Mouse (Mus musculus): ENCODE data around the gene Spag7.
A peak's percentile ranks its signal among the peaks of the same experiment; 100 is the strongest.

Spag7 gene

GRCm38 (mm10) chr11:70668771-70669505 is at the start of gene Spag7:
Gene Spag7 (minus strand): TSS chr11:70669416.
- DNase-seq = peak; percentile 90

GRCm38 (mm10) chr11:70718481-70718880 is 49.3 kb upstream of the Spag7 start:
- no peak for DNase-seq

- no peak for DNase-seq
These were observed 46.6 kb upstream of the Spag7 start for GRCm38 (mm10) chr11:70715832-70716231.

GRCm38 (mm10) chr11:70713222-70713621 is 44.0 kb upstream of the Spag7 start:
- DNase-seq = no peak

GRCm38 (mm10) chr11:70711026-70711425 is 41.8 kb upstream of the Spag7 start:
- DNase-seq = no peak

GRCm38 (mm10) chr11:70706127-70706526 is 36.9 kb upstream of the Spag7 start:
- DNase-seq = no peak

- DNase-seq = no peak
These were observed 33.6 kb upstream of the Spag7 start for GRCm38 (mm10) chr11:70702781-70703180.

GRCm38 (mm10) chr11:70701984-70702733 is 32.9 kb upstream of the Spag7 start:
- DNase-seq = no peak

GRCm38 (mm10) chr11:70701221-70701955 is 32.2 kb upstream of the Spag7 start:
- DNase-seq = no peak

GRCm38 (mm10) chr11:70700613-70701012 is 31.4 kb upstream of the Spag7 start:
- DNase-seq = peak; percentile 46

GRCm38 (mm10) chr11:70699722-70700556 is 30.7 kb upstream of the Spag7 start, which contains the start of the genes Inca1 and Kif1c:
Gene Inca1 (minus strand): TSS chr11:70700155.
Gene Kif1c (plus strand): TSS chr11:70700548.
- DNase-seq = peak; percentile 96

GRCm38 (mm10) chr11:70699051-70699450 is 29.8 kb upstream of the Spag7 start:
- no peak for DNase-seq

GRCm38 (mm10) chr11:70697376-70697775 is 28.2 kb upstream of the Spag7 start:
- DNase-seq = no peak

GRCm38 (mm10) chr11:70693504-70693903 is 24.3 kb upstream of the Spag7 start:
- no peak for DNase-seq

- DNase-seq = no peak
These were observed 20.4 kb upstream of the Spag7 start for GRCm38 (mm10) chr11:70689578-70689977.

GRCm38 (mm10) chr11:70688372-70688771 is 19.2 kb upstream of the Spag7 start:
- DNase-seq = no peak

- DNase-seq = peak; percentile 88
These were observed 18.5 kb upstream of the Spag7 start, which contains the start of gene Camta2 for GRCm38 (mm10) chr11:70687601-70688199. Gene Camta2 (minus strand): TSS chr11:70688105.

- no peak for DNase-seq
These were observed 17.8 kb upstream of the Spag7 start for GRCm38 (mm10) chr11:70686901-70687566.

- no peak for DNase-seq
These were observed 14.4 kb upstream of the Spag7 start for GRCm38 (mm10) chr11:70683640-70684039.

- peak; percentile 45 for DNase-seq
These were observed 12.8 kb upstream of the Spag7 start for GRCm38 (mm10) chr11:70681897-70682581.

- no peak for DNase-seq
These were observed 12.0 kb upstream of the Spag7 start for GRCm38 (mm10) chr11:70681170-70681569.
